Mouse (Mus musculus): ENCODE results near the gene Snx14.

Snx14 gene

GRCm38 (mm10) chr9:88380542-88380941 is 58.2 kb downstream of the Snx14 start:
- DNase-seq (ENCODE audit: low read depth, low spot score): no peak

- DNase-seq (ENCODE audit: low read depth, low spot score): no peak
These were observed 58.7 kb downstream of the Snx14 start for GRCm38 (mm10) chr9:88380076-88380475.

DNA sequence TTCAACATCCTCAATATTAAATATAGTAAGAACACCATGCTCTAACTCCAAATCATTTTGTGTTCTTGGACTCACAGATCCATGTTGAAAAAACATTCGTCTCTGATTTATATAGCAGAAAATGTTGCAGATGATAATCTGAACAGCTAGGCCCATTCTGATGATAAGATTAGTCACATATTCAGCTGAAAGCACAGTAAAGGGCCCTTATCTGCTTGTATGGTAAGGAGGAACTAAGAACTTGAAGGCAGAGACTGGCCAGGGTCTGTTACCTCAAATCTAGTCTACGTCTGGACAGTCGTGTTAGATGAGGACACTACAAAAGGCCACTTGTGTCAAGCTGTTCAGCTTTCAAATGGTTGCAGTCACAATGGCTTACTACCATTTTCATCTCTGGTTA is 59.7 kb downstream of the Snx14 start:
- no peak for DNase-seq (ENCODE audit: low read depth, low spot score)

DNA sequence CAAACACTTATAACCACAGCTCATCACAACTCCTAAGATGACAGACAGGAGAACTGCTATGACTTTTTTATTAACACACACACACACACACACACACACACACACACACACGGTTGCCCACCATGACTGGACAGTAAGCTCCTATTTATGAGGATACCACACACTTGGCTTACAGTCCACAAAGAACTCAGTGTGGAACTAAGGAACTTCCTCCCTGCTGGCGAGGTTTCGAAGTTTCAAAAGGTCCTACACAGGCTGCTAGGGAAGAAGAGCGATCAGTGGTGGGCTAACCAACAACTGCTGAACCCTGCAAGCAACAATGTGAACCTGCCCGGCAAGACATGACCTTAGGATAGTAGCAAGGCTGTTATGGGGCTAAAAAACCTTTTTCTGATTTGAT is 61.3 kb downstream of the Snx14 start:
- no peak for DNase-seq (ENCODE audit: low read depth, low spot score)

DNA sequence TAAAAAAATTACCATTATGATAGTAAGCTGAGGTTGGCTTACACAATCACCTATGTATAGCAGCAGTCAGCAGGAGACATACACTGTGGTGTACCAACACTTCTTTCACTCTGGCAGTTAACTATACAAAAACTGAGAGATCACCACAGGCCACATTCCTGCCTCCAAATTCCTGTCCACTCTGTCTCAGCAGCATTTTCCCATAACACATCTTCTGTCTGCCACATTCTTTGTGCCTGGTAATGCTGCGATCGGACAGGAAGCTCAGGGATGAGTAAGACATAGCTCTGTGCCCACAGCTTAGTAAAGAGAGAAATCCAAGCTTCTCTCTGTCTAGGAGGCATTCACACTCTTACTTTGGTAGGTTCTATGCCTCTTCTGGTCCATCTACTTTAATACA is 65.8 kb downstream of the Snx14 start:
- no peak for DNase-seq (ENCODE audit: low read depth, low spot score)

GRCm38 (mm10) chr9:88371201-88371600 is 67.6 kb downstream of the Snx14 start:
- DNase-seq (ENCODE audit: low read depth, low spot score): peak; percentile 79

DNA sequence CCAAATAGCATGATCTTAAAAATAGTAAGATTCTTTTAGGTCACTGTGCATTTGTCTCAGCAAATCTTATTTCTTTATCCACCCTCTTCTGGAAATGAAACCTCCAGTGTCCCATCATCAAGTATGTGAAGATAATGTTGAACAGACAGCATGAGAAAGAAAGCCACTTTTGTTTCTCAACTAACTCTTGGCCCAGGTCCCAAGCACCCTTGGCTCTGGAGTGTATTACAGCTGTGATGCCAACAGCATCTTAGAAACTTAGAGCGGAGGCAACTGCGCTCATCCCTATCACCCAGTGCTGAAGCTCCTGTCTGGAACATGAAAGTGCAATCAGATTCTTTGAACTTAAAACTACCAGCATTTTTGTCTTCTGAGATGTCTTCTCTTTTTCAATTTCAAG is 69.1 kb downstream of the Snx14 start:
- DNase-seq (ENCODE audit: low read depth, low spot score): no peak

GRCm38 (mm10) chr9:88368476-88368875 is 70.3 kb downstream of the Snx14 start:
- DNase-seq (ENCODE audit: low read depth, low spot score): no peak

DNA sequence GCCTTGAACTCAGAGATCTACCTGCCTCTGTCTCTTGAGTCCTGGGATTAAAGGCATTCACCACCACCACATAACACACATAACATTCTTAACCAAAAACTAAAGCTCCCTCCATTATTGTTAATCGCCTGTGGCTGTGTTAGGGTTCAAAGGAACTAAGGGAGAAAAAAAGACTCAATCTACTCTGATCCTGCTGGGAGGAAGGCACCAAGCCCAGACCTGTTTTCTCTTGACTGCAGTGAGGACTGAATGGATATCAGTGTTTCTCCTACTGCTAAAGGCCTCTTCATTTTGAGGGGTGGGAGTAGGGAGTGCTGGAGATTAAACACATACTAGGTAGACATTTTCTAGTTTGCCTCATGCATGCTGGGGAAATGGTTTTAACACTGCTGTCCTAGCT is 71.0 kb downstream of the Snx14 start:
- no peak for DNase-seq (ENCODE audit: low read depth, low spot score)

DNA sequence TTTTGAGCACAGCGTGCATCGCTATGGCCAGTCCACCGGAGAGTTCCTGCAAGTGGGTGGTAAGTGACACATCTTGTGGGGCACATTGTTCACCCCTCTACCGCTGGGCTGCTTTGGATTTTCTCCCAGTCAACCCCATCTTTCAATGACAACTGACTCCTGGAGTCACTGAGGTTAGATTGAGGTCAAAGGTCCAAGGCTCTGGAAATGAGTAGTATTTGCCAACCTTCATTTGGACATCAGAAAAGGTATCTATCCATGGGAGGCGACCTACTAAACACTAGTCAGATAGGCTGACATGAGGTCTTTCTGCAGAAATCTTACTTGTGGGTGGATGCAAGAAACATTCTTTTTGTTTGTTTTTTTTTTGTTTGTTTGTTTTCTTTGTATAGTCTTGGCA is 71.4 kb downstream of the Snx14 start:
- no peak for DNase-seq (ENCODE audit: low read depth, low spot score)

- DNase-seq (ENCODE audit: low read depth, low spot score): no peak
These were observed 71.9 kb downstream of the Snx14 start for GRCm38 (mm10) chr9:88366819-88367218.

- no peak for DNase-seq (ENCODE audit: low read depth, low spot score)
These were observed 72.5 kb downstream of the Snx14 start for GRCm38 (mm10) chr9:88366308-88366707.

DNA sequence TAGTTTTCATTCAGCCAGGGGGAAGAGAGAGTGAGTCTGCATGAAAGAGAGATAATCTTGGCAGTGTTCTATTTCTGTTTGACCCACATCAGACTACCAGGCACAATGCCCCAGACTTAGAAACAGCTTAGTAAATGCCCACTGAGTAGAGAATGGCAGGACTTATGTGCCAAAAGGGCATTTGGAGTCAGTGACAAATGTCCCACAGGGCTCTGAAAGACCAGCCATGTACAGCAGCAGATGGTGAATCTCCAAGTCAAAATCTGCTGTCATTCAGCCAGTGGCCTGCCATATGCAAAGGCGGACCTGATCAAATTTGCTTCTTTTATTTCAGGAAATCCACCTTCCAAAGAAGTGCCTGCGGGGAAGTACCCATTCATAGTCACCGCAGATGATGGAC is 75.7 kb downstream of the Snx14 start:
- DNase-seq (ENCODE audit: low read depth, low spot score): no peak

DNA sequence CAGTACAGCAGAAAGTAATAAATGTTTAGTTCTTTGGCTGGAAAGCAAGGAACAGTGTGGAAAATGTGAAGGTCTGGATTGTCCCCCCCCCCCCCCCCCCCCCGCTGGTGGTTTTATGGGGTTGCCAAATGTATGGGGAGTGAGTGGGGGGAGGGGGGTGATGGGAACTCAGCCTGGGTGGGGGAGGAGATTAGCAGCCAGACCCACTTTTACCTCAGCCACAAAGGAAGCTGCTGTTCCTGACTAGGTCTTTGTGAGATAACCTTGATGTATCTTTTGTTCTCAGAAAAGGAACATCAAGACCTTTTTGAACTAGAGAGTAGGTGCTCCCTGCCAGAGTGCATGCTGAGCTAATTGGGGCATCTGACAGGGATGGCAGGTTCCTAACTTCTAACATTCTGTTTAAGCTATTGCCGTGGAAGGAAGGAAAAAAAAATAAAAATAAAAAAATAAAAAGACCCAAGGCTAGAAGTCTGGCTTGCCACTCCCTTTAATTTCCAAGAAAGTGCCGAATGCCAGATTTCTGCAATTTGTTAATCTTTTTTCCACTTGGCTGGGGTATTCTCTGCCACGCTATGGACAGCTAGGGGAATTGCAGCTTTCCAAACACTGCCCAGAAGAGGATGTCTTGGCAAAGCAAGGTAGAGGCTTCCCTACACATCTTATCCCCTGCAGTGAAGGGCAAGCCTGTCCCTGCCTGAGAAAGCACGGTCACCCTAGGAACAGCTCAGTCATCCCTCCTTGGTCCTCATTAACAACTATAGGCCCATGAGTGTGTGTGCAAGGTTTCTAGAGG is 76.5 kb downstream of the Snx14 start:
- DNase-seq (ENCODE audit: low read depth, low spot score): no peak

- DNase-seq (ENCODE audit: low read depth, low spot score): no peak
These were observed 77.4 kb downstream of the Snx14 start for GRCm38 (mm10) chr9:88361211-88361909.

- DNase-seq (ENCODE audit: low read depth, low spot score): no peak
These were observed 79.6 kb downstream of the Snx14 start for GRCm38 (mm10) chr9:88359140-88359539.

DNA sequence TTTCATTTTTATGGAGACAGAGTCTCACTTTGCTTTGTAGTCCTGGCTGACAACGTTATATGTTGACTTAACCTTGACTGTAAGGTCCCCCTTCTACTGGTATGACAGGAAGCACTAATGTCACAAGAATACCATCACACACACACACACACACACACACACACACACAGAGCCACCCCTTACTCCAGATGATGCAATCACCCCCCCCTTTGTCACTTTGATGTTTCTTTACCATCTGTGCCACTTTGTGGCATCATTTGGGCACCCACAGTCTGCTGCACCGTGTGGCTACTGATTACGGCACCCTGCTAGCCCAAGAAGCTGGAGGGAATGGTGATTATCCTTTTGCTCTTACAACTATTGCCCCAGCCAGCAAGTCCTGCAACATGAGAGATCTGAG is 81.6 kb downstream of the Snx14 start:
- DNase-seq (ENCODE audit: low read depth, low spot score): no peak

GRCm38 (mm10) chr9:88353459-88353858 is 85.3 kb downstream of the Snx14 start:
- no peak for DNase-seq (ENCODE audit: low read depth, low spot score)

DNA sequence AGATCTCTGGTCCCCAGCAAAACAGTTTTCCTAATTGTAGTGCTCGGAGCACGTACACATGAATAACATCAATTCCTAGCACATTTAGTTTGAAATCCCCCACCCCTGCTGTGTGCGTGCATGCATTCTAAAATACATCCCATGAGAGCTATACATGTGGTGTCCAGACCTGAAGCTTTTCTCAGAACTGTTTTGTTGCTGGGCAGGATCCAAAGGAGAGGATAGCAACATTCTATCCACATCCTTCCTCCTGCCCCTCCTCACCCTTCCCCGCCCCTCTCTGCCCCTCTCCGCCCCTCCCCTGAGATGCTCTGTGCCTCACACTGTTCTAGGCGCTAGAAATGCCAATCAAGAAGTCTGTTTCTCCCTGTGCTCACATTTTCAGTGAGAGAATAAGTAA is 86.0 kb downstream of the Snx14 start:
- DNase-seq (ENCODE audit: low read depth, low spot score): no peak

DNA sequence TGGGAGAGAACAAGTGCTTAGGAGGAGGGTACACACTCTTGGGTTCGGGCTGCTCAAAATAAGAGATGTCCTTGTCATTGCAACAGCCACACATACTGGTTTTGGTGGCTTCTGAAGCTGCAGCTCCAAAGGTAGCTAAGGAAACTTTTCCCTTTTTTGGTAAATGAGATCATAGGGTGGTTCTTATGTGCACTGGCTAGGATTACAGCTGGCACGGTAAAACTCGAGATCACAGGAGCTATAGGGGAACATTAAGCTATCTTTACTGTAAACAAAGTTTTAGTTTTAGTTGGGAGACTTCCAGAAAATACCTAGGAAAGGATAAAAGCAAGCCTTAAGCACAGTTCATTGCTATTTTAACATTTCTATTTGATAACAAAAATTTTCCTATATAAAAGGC is 87.6 kb downstream of the Snx14 start:
- no peak for DNase-seq (ENCODE audit: low read depth, low spot score)

DNA sequence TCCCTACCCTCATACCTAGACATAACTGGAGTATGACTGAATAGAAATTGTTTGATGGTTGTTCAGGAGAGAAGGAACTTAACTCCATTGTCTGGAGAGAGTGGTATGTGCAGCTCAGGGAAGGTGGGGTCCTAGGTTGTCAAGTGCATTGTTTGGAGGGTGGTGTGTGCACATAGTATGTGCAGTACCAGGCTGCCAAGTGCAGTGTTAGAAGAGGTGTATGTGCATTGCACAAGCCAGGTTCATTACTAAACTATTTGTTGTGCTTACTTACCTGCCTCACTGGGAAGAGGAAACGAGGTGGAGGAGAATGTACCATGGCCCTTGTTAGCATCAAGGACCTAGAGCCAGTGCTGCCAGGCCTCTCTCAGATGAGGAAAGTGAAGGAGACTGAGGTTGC is 88.4 kb downstream of the Snx14 start:
- DNase-seq (ENCODE audit: low read depth, low spot score): no peak

DNA sequence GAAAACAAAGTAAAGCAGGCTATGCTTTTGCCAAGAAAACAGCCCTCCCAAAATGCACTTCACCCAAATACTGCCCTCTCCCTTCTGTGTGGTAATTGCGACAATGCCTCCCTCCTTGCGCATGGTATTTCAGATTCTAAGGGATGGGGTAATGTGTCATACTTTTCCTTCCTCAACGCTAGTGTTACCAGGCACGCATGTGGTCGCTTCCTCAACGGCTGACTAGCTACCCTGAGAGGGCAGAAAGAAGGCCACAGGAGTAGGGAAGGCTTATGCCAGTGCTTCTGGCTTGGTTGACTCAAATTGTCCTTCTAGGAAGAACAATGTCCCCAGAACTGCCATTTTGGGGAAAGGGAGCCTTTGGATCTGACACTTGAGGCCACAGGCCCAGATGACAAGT is 90.1 kb downstream of the Snx14 start:
- DNase-seq (ENCODE audit: low read depth, low spot score): no peak

DNA sequence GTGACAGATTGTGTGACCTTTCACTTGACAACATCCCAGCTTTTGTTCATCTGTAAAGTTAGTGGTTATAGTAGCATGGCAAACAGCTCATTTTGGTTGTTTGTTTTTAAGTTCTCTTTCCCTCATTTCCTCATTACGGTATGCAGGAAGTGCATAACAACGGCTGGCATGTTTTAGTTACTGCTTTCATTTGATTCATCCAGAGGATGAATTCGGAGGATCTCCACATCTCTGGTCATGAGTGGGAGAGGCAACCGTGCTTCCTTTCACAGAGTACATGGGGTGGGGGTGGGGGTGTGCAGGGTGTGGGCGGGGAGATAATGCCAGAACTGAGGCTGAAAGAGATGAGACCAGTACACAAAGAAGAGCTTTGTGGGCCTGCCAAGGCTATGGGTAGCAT is 91.9 kb downstream of the Snx14 start:
- no peak for DNase-seq (ENCODE audit: low read depth, low spot score)
